Mouse (Mus musculus) brain, embryonic 14.5 days (tissue): ENCODE results near the gene Inpp5d. TPM values are rescaled to one million over a fixed set of nuclear protein-coding genes. Genes with fewer than 3 reads are reported as not detected.
"Not testable (repeated sequence)": the region's sequence is repeated elsewhere in the genome, so short reads cannot be mapped to it uniquely, and the experiment has no call there.

Source experiments
- DNase-seq: peaks from one replicate; pipeline ENCODE4 v3.0.0-alpha.2; 2011; ENCODE audit warnings: low read depth
- CTCF ChIP-seq: fragments of 200-500 bp; IDR thresholded peaks from 2 replicates; pipeline ENCODE4 v1.5.1; 2012; ENCODE audit warnings: inconsistent platforms, mild to moderate bottlenecking, moderate library complexity, borderline replicate concordance; ENCODE audit not compliant: insufficient read depth, insufficient read length; ENCODE audit errors: extremely low read depth
- POLR2A ChIP-seq: fragments of 200-500 bp; IDR thresholded peaks from 2 replicates; pipeline ENCODE4 v1.6.1; 2012; ENCODE audit warnings: mild to moderate bottlenecking, inconsistent platforms, borderline replicate concordance; ENCODE audit not compliant: poor library complexity, insufficient read depth, insufficient read length, severe bottlenecking; ENCODE audit errors: extremely low read depth
- polyA plus RNA-seq: library from polyadenylated mRNA; depleted of rRNA; stranded (reverse); fragments of >200 nt; gene quantifications from 2 replicates; pipeline ENCODE4 v1.2.3, GENCODE M21; 2012

Gene Inpp5d
- polyA plus RNA-seq, 1 experiment, result 4.6 TPM

DNA sequence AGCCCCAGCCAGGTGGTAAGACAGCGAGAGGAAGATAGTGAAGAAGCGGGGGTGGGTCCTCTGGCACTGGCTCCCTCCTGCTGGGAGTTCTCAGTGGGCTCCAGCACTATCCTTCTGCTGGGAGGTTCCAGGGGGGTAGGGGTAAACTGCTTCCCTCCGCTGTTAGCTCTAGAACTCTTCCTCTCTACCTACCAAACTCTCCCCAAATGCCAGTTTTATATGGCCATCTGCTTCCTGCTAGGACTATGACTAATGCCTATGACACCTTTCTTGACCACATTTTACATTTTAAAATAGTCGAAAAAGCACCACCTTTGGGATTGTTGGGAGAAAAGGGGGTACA, 39.5 kb downstream of the Inpp5d start:
- TF ChIP-seq POLR2A (no peak), CTCF (no peak)
- no peak for DNase-seq

GRCm38 (mm10) chr1:87660740-87661139, 40.6 kb downstream of the Inpp5d start:
- TF ChIP-seq CTCF (no peak), POLR2A (no peak)
- DNase-seq, result no peak

DNA sequence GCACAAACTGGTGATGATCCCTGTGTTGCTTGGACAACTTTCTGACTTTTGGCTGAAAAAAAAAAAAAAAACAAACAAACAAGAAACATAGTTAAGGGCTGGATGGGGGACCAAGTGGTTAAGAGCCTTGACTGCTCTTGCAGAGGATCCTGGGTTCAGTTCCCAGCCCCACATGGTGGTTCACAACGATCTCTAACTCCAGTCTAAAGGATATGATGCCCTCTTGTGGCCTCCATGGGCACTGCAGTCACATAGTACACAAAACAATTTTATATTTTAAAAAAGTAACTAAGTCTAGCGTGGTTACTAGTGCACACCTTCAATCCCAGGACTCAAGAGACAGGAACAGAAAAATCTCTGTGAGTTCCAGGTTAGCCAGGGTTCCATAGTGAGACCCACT, 43.9 kb downstream of the Inpp5d start:
- no peak for DNase-seq
- TF ChIP-seq POLR2A, result no peak
- TF ChIP-seq CTCF, result peak; percentile 26; the same call in 1 of the 2 replicates

- DNase-seq, result no peak
- TF ChIP-seq POLR2A (no peak), CTCF (no peak)
Measured at GRCm38 (mm10) chr1:87667006-87667405, 46.9 kb downstream of the Inpp5d start.

DNA sequence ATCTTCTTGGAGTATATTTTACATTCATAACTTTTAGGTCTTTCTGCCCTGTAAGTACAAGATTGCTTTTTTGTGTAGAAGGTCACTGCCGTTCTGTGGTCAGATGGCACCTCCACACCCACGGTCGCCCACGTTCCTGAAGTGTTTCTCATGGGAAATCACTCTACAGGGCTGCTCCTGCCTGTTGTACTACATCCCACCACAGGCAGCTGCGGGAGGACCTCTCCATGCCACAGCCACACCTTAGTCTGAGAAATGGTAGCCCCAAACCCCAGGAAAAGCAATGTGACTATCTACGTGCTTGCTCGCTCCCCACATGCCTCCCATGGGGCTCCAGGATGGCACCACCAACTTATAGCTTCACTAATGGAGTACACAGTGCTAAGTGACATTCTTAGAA, 48.2 kb downstream of the Inpp5d start:
- no peak for TF ChIP-seq CTCF
- no peak for TF ChIP-seq POLR2A
- no peak for DNase-seq

DNA sequence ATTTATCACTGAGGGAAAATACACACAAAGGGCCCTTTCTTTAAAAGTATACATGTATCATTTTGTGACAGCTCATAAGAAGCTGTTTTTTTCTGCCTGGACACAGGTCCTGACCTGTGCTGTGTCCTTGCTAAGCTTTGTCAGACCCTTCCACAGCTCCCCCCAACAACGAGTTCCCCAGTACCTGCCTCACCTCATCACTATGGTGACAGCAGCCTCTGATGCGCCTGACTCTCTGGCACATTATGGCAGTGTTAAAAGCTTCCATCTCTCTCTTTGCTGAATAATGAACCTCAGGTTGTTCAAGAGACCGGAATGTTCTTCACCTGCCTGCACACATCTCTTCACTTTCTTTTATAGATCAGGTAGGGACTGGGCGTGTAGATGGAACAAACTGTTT, 51.4 kb downstream of the Inpp5d start:
- DNase-seq, result peak; percentile 17
- TF ChIP-seq CTCF (no peak), POLR2A (no peak)

GRCm38 (mm10) chr1:87673822-87674604, 53.9 kb downstream of the Inpp5d start:
- no peak for DNase-seq
- no peak for TF ChIP-seq POLR2A
- no peak for TF ChIP-seq CTCF

DNA sequence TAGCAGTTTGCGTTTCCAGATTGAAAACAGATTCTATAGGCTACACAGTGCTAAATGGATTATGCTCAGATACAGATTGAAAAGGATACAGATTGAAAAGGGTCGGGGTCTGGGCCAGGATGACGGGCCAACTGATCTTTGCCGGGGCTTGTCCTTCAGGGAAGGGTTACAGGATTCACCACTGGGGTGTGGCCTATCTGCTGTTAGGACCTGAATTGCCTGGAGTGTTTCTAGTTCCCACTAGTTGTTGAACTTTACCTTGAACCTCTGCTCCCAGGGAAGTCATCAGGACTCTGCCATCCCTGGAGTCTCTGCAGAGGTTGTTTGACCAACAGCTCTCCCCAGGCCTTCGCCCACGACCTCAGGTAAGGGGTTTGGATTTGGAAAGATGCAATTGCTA, 55.9 kb downstream of the Inpp5d start:
- DNase-seq, result no peak
- TF ChIP-seq POLR2A, result no peak
- TF ChIP-seq CTCF, result no peak

- TF ChIP-seq POLR2A, result no peak
- no peak for TF ChIP-seq CTCF
- no peak for DNase-seq
Measured at GRCm38 (mm10) chr1:87679089-87679488, 59.0 kb downstream of the Inpp5d start.

GRCm38 (mm10) chr1:87680950-87681349, 60.8 kb downstream of the Inpp5d start:
- TF ChIP-seq POLR2A, result no peak
- TF ChIP-seq CTCF, result no peak
- no peak for DNase-seq

- DNase-seq, result not testable (repeated sequence)
Measured at GRCm38 (mm10) chr1:87682473-87682872, 62.4 kb downstream of the Inpp5d start.

GRCm38 (mm10) chr1:87684071-87684470, 64.0 kb downstream of the Inpp5d start:
- no peak for DNase-seq
- TF ChIP-seq CTCF, result no peak
- TF ChIP-seq POLR2A, result no peak

- TF ChIP-seq POLR2A (no peak), CTCF (no peak)
- no peak for DNase-seq
Measured at GRCm38 (mm10) chr1:87684791-87685190, 64.7 kb downstream of the Inpp5d start.

- no peak for TF ChIP-seq POLR2A
- no peak for TF ChIP-seq CTCF
- no peak for DNase-seq
Measured at GRCm38 (mm10) chr1:87686351-87686750, 66.2 kb downstream of the Inpp5d start.
